Mouse (Mus musculus): ENCODE data around the gene Rxfp3. TPM values are rescaled to one million over a fixed set of nuclear protein-coding genes. Genes with fewer than 3 reads are reported as not detected.
A peak's percentile ranks its signal among the peaks of the same experiment; 100 is the strongest.

Rxfp3 gene
- total RNA-seq (2021) = not detected in 2 replicates
- long read RNA-seq, experiment 1 = 0 reads
- long read RNA-seq, experiment 2 = 0 reads

GRCm38 (mm10) chr15:11037711-11038110 is at the start of gene Rxfp3:
TSS of gene Rxfp3 (minus strand) at chr15:11037991.
- peak; percentile 24 for DNase-seq

GRCm38 (mm10) chr15:11084993-11085365 is 47.2 kb upstream of the Rxfp3 start:
- no peak for DNase-seq

- DNase-seq = no peak
These were observed 46.6 kb upstream of the Rxfp3 start for GRCm38 (mm10) chr15:11084241-11084992.

- no peak for DNase-seq
These were observed 45.9 kb upstream of the Rxfp3 start for GRCm38 (mm10) chr15:11083678-11084077.

- no peak for DNase-seq
These were observed 45.3 kb upstream of the Rxfp3 start for GRCm38 (mm10) chr15:11082961-11083569.

- DNase-seq = no peak
These were observed 38.1 kb upstream of the Rxfp3 start for GRCm38 (mm10) chr15:11075726-11076361.

GRCm38 (mm10) chr15:11067891-11068290 is 30.1 kb upstream of the Rxfp3 start:
- DNase-seq = no peak

GRCm38 (mm10) chr15:11066299-11066698 is 28.5 kb upstream of the Rxfp3 start:
- no peak for DNase-seq

- peak; percentile 6 for DNase-seq
These were observed 27.9 kb upstream of the Rxfp3 start for GRCm38 (mm10) chr15:11065528-11066171.

GRCm38 (mm10) chr15:11064558-11065411 is 27.0 kb upstream of the Rxfp3 start, which contains the start of gene Adamts12:
TSS of gene Adamts12 (plus strand) at chr15:11064790.
- DNase-seq = peak; percentile 70

- DNase-seq = no peak
These were observed 26.4 kb upstream of the Rxfp3 start for GRCm38 (mm10) chr15:11064160-11064557.

- no peak for DNase-seq
These were observed 25.1 kb upstream of the Rxfp3 start for GRCm38 (mm10) chr15:11062903-11063302.

- DNase-seq = no peak
These were observed 16.8 kb upstream of the Rxfp3 start for GRCm38 (mm10) chr15:11054440-11055080.

- DNase-seq = no peak
These were observed 16.1 kb upstream of the Rxfp3 start for GRCm38 (mm10) chr15:11053678-11054439.

GRCm38 (mm10) chr15:11042828-11043227 is 5.0 kb upstream of the Rxfp3 start:
- no peak for DNase-seq

GRCm38 (mm10) chr15:11041229-11041628 is 3.4 kb upstream of the Rxfp3 start:
- DNase-seq = no peak

- DNase-seq = peak; percentile 19
These were observed 2.3 kb upstream of the Rxfp3 start for GRCm38 (mm10) chr15:11040067-11040466.

GRCm38 (mm10) chr15:11038476-11038875 is 685 bp upstream of the Rxfp3 start:
- peak; percentile 30 for DNase-seq

- no peak for DNase-seq
These were observed 455 bp downstream of the Rxfp3 start for GRCm38 (mm10) chr15:11037376-11037695.

GRCm38 (mm10) chr15:11036535-11037375 is 1.0 kb downstream of the Rxfp3 start:
- peak; percentile 11 for DNase-seq

All from adrenal gland, postnatal 14 days (tissue).